Mouse (Mus musculus) gastrocnemius, adult 2 months (tissue): ENCODE measurements around the gene Gm10644. TPM values are rescaled to one million over a fixed set of nuclear protein-coding genes. Genes with fewer than 3 reads are reported as not detected.

ENCODE experiments used
- DNase-seq: peaks from one replicate; pipeline ENCODE4 v3.0.0; 2022
- H3K27ac ChIP-seq: fragments of 200-600 bp; 2 replicates; pipeline ENCODE4 v1.8.1; 2022; ENCODE audit warnings: mild to moderate bottlenecking
- H3K4me3 ChIP-seq: fragments of 200-600 bp; 2 replicates; pipeline ENCODE4 v1.8.1; 2022; ENCODE audit warnings: mild to moderate bottlenecking, moderate library complexity
- CTCF ChIP-seq: fragments of 200-600 bp; IDR thresholded peaks from 2 replicates; pipeline ENCODE4 v1.8.1; 2022; ENCODE audit warnings: antibody characterized with exemption, mild to moderate bottlenecking, moderate library complexity
- intact Hi-C: fragments of 180-260 bp; cut with DNase I; formaldehyde crosslinking; loops from one replicate; pipeline ENCODE4 v1.15.1; 2025
- total RNA-seq, 2 experiments: library from RNA; stranded (reverse); gene quantifications; 2 replicates each; pipeline ENCODE4 v1.2.3; 2021

Gene Gm10644
- total RNA-seq, 2 experiments from 2014 or later, result 0.64 to 0.84 TPM

DNA sequence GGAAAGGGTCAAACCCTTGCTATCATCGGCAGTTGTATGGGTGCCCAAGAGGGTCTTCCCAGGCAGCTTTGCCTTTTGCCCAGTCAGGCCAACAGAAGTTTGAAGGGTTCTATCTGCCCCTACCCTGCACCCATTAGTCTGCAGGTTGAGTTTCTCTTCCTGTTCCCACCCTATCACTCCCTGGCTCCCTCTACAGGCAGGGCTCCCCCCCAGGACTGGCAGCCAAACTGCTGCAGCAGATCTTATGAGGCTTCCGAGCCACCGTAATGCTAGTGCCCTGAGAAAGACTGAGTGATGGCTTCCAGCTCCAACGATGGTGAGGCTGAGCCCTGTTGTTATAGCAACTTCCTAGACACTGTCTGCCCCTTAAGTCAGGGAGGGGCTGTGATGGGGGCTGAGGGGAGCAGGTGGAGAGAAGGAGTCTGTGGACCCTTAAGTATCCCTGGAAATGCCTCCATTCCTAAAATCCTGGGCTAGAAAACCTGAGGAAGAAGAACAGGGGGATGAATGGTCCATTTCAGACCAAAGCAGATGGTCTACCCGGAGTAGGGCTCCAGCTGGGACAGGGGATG, 21.9 kb upstream of the Gm10644 start:
- H3K27ac ChIP-seq, result peak overlapping the region; percentile 92
- intact Hi-C loops, result loop anchor here (5.0 kb wide), 1 partner anchor 35 kb away; the partner anchor contains the start of gene 2210011C24Rik
- peak; percentile 59 for DNase-seq
- H3K4me3 ChIP-seq, result no peak overlapping the region; the same call in 1 of the 2 replicates
- peak; percentile 48 for TF ChIP-seq CTCF

- intact Hi-C loops, result loop anchor here (5.0 kb wide), 1 partner anchor 36 kb away; the partner anchor contains the start of gene 2210011C24Rik
- Histone ChIP-seq H3K4me3 (no peak overlapping the region), H3K27ac (peak overlapping the region; percentile 92)
- peak; percentile 65 for DNase-seq
- peak; percentile 72 for TF ChIP-seq CTCF
Measured at GRCm38 (mm10) chr8:83976101-83976630, 21.2 kb upstream of the Gm10644 start.

GRCm38 (mm10) chr8:83974521-83974920, 19.5 kb upstream of the Gm10644 start:
- no peak for DNase-seq
- peak overlapping the region; percentile 93; the same call in 1 of the 2 replicates for H3K27ac ChIP-seq
- TF ChIP-seq CTCF, result no peak
- intact Hi-C loops, result no loop called here
- H3K4me3 ChIP-seq, result no peak overlapping the region; the same call in 1 of the 2 replicates

- DNase-seq, result peak; percentile 59
- TF ChIP-seq CTCF, result no peak
- intact Hi-C loops, result no loop called here
Measured at GRCm38 (mm10) chr8:83973161-83974031, 18.4 kb upstream of the Gm10644 start.

DNA sequence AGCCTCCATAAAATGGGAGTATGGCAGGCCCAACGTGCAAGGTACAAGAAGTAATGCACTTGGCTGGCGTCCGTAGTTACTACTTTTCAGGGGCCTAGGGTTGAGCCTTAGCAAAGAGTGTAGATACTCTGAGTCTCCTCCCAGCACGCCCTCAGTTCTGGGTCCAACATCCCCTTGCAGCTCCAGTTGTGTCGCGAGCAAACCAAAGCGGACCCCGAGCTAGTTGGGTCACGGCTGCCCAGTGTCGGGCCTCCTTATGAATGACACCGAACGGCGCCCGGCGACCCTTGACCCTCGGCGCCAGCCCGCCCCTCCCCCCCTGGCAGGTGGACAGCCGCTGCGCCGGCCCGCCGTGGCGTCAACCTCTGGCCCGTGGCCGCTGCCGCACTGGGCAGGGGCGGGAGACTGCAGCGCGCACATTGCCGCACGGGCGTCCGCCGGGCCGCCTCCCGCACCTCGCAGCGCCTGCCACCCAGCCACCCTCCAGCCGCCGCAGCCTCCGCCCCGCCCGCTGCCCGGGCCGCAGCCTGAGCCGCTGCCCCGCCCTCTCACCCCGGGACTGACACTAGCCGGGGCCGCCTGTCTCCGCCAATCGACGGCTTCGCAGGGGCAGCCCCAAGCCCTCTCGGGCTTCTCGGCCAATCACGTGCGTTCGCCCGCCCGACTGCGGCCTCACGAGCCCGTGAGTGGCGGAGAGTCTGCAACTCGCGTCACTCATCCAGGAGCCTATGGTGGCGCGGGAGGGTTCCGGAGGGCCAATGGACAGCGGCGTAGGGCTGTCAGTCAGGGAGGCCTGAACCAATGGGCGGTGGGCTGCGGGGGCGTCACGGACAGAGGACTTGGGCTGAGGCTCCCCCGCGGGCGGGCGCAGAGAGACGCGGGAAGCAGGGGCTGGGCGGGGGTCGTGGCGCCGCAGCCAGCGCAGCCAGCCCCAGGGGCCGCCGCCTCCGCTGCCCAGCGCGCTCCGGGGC, 17.4 kb upstream of the Gm10644 start, which contains the start of gene Prkaca:
Prkaca (plus strand) TSS at position 844 of the 971 bp plus-strand sequence.
- TF ChIP-seq CTCF, result no peak
- DNase-seq, result peak; percentile 100
- Histone ChIP-seq H3K4me3 (peak within 1 kb of the TSS; percentile 95), H3K27ac (peak within 1 kb of the TSS; percentile 93)
- intact Hi-C loops, result no loop called here

More at GRCm38 (mm10) chr8:83973161-83974031, 18.4 kb upstream of the Gm10644 start:
- Histone ChIP-seq H3K4me3 (peak overlapping the region; percentile 95), H3K27ac (peak overlapping the region; percentile 93)

GRCm38 (mm10) chr8:83971661-83972060, 16.7 kb upstream of the Gm10644 start:
- TF ChIP-seq CTCF, result no peak
- peak overlapping the region; percentile 93 for H3K27ac ChIP-seq
- intact Hi-C loops, result no loop called here
- DNase-seq, result no peak
- H3K4me3 ChIP-seq, result peak overlapping the region; percentile 95

GRCm38 (mm10) chr8:83971121-83971520, 16.1 kb upstream of the Gm10644 start:
- no peak overlapping the region for H3K4me3 ChIP-seq
- no peak for DNase-seq
- intact Hi-C loops, result no loop called here
- TF ChIP-seq CTCF, result no peak
- peak overlapping the region; percentile 93; the same call in 1 of the 2 replicates for H3K27ac ChIP-seq

DNA sequence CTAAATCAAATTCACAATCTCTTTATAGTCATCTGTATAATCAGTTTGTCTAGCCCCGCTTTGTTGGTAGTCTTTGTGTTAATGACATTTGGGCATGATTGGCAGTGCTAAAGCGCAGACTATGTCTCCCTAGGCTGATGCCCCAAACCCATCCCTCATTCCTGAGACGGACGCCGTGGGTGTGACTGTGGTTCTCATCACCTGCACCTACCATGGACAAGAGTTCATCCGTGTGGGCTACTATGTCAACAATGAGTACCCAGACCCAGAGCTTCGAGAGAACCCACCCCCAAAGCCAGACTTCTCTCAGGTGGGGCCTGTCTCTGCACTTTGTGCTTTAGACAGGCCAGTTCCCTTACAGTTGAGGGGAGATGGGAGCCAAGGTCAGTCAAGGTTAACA, 12.7 kb upstream of the Gm10644 start:
- TF ChIP-seq CTCF, result no peak
- intact Hi-C loops, result loop anchor here (10.0 kb wide), 1 partner anchor 523 kb away; no protein-coding TSS in a partner anchor
- no peak overlapping the region for H3K27ac ChIP-seq
- no peak for DNase-seq
- no peak overlapping the region for H3K4me3 ChIP-seq

DNA sequence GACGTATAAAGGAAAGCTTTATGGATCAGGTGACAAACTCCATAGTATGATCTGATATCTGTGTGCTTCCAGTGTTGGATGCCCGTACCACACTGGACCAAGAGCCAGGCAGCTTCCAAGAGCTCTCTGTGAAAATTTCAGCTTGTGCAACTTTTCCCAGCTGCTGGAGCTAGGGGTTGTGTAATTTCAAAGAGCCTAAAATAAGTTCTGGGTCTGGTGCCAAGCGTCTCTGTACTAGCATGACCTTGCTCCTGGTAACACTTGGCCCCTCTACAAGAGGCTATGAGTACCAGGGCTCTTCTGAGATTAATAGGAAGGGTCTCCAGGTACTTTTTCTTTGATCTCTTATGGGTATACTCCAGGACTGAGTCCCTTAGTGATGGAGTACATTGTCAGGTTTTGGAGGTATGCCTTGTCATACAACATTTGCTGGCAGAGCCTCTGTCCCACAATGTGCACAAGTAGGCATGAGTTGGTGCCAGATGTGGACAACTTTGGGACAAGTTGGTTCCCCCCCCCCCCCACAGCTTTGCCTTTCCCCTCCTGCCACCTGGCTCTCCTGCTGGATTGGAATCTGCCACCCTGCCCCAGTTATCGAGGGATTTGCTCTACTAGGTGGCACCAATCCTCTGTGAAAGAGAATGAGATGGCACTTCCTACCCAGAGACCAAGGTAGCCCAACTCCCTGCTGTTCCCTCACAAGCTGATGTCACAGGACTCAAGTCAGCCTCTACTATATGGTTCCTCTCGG, 9.2 kb upstream of the Gm10644 start:
- DNase-seq, result peak; percentile 80
- Histone ChIP-seq H3K4me3 (no peak overlapping the region), H3K27ac (peak overlapping the region; percentile 87)
- intact Hi-C loops, result loop anchor here (1.0 to 10.0 kb wide), 2 partner anchors 16 to 519 kb away; no protein-coding TSS in a partner anchor
- TF ChIP-seq CTCF, result no peak

GRCm38 (mm10) chr8:83956789-83957188, 1.8 kb upstream of the Gm10644 start:
- peak; percentile 16; the same call in 1 of the 2 replicates for TF ChIP-seq CTCF
- Histone ChIP-seq H3K27ac (no peak overlapping the region), H3K4me3 (no peak overlapping the region)
- intact Hi-C loops, result loop anchor here (5.0 kb wide), 1 partner anchor 174 kb away; no protein-coding TSS in a partner anchor
- DNase-seq, result no peak

DNA sequence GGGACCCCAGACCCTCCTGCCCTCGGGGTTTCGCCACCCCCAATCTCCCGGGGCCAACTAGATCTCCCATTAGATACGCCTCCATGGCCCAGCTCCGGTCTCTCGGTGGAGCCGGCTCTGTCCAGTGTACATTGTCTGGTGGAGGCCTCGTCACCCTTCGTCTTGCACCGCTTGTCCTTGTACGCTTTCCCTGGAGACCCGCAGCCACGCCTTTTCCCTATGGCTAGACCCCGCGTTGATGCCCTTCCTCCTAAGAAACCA, 883 bp upstream of the Gm10644 start:
- TF ChIP-seq CTCF, result no peak
- intact Hi-C loops, result loop anchor here (5.0 kb wide), 1 partner anchor 174 kb away; no protein-coding TSS in a partner anchor

More for the DNA sequence above, 883 bp upstream of the Gm10644 start:
- H3K4me3 ChIP-seq, result peak overlapping the region; percentile 83
- DNase-seq, result no peak
- peak overlapping the region; percentile 59 for H3K27ac ChIP-seq
